Mouse (Mus musculus) embryonic facial prominence, embryonic 14.5 days (tissue): ENCODE data around the gene Sesn1. TPM values are rescaled to one million over a fixed set of nuclear protein-coding genes. Genes with fewer than 3 reads are reported as not detected.

Experiments
- ATAC-seq: fragments of 200-750 bp; cut with Nextera tagmentation; 2 replicates; pipeline ENCODE4 v1.8.0; 2017; ENCODE audit warnings: low read depth, moderate number of reproducible peaks, moderate TSS enrichment
- DNase-seq: peaks from one replicate; pipeline ENCODE4 v3.0.0-alpha.2; 2015; ENCODE audit warnings: low spot score
- H3K27ac ChIP-seq: fragments of 300-500 bp; sonication (generic); replicated peaks from 2 replicates; pipeline ENCODE4 v1.5.1; 2014; ENCODE audit warnings: low read depth, mild to moderate bottlenecking, low read length, moderate library complexity
- H3K27me3 ChIP-seq: fragments of 300-500 bp; sonication (generic); replicated peaks from 2 replicates; pipeline ENCODE4 v1.6.1; 2014; ENCODE audit warnings: low read length; ENCODE audit not compliant: control insufficient read depth, insufficient read depth
- H3K36me3 ChIP-seq: fragments of 300-500 bp; sonication (generic); 2 replicates; pipeline ENCODE4 v1.6.1; 2014; ENCODE audit warnings: low read length, mixed read lengths; ENCODE audit not compliant: control insufficient read depth, insufficient read depth
- H3K4me1 ChIP-seq: fragments of 300-500 bp; sonication (generic); 2 replicates; pipeline ENCODE4 v1.6.1; 2014; ENCODE audit warnings: antibody characterized with exemption, low read length; ENCODE audit not compliant: control insufficient read depth, insufficient read depth
- H3K4me2 ChIP-seq: fragments of 300-500 bp; sonication (generic); 2 replicates; pipeline ENCODE4 v1.6.1; 2014; ENCODE audit warnings: low read depth, mild to moderate bottlenecking, low read length, moderate library complexity, mixed read lengths
- H3K4me3 ChIP-seq: fragments of 300-500 bp; sonication (generic); 2 replicates; pipeline ENCODE4 v1.5.1; 2014; ENCODE audit warnings: low read depth, mild to moderate bottlenecking, low read length
- H3K9ac ChIP-seq: fragments of 300-500 bp; sonication (generic); 2 replicates; pipeline ENCODE4 v1.6.1; 2014; ENCODE audit warnings: low read depth, mild to moderate bottlenecking, low read length, moderate library complexity, mixed read lengths
- H3K9me3 ChIP-seq: fragments of 300-500 bp; sonication (generic); 2 replicates; pipeline ENCODE4 v1.6.1; 2016; ENCODE audit warnings: low read length; ENCODE audit not compliant: control insufficient read depth
- WGBS: fragments of 180-500 bp; shearing (Covaris S2); extraction: QIAGEN DNeasy Blood & Tissue Kit; methylation state at CpG from one replicate; pipeline ENCODE4 v1.1.7; 2014; 5-methylcytosine and 5-hydroxymethylcytosine counted together
- polyA plus RNA-seq: library from polyadenylated mRNA; unstranded; fragments of >200 nt; fragmentation: Nextera tagmentation; extraction: Ambion mirVana; gene quantifications from 2 replicates; pipeline ENCODE4 v1.2.1, GENCODE M21; 2014

The Sesn1 gene
- polyA plus RNA-seq, 1 experiment from 2014 or later: 52.0 TPM

GRCm38 (mm10) chr10:41870101-41870500, 60.4 kb downstream of the Sesn1 start:
- Histone ChIP-seq H3K4me2 (no peak overlapping the region), H3K9ac (no peak overlapping the region), H3K4me3 (no peak overlapping the region), H3K4me1 (peaks cover 12% of the 10 kb centered on the region), H3K36me3 (no peaks in the 10 kb centered on the region), H3K27me3 (no peaks in the 10 kb centered on the region), H3K9me3 (no peaks in the 10 kb centered on the region), H3K27ac (no peak overlapping the region)
- DNase-seq (no peak), ATAC-seq (no peak)
- 58% methylated on average over 2 of the region's 2 CpGs for WGBS

DNA sequence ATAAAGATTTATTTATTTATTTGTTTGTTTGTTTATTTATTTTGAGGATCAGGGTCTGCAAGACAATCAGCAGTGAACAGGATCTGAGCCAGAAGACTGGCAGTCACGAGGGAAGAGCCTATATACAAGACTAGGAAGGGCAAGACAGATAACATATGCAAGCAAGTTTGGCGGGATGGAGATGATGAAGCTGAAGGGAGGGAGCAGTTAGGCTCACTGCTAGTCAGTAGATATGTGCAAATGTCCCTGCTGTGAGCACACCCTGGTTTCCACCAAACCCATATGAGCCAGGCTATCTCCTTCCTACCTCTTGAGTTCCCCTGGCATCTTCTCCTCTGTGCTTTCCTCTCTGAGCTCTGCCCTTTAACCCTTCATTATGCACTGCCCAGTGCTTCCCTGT, 61.8 kb downstream of the Sesn1 start:
- H3K9me3 ChIP-seq: no peaks in the 10 kb centered on the region
- ATAC-seq (no peak), DNase-seq (no peak)
- H3K9ac ChIP-seq: no peak overlapping the region
- H3K4me1 ChIP-seq: peaks cover 5% of the 10 kb centered on the region
- H3K36me3 ChIP-seq: no peaks in the 10 kb centered on the region
- no peaks in the 10 kb centered on the region for H3K27me3 ChIP-seq
- H3K4me3 ChIP-seq: no peak overlapping the region
- no peak overlapping the region for H3K4me2 ChIP-seq
- WGBS: 67% methylated on average over 2 of the region's 2 CpGs
- H3K27ac ChIP-seq: no peak overlapping the region

- Histone ChIP-seq H3K4me3 (no peak overlapping the region), H3K4me2 (no peak overlapping the region), H3K27me3 (no peaks in the 10 kb centered on the region), H3K9ac (no peak overlapping the region), H3K4me1 (no peaks in the 10 kb centered on the region), H3K36me3 (no peaks in the 10 kb centered on the region), H3K9me3 (no peaks in the 10 kb centered on the region), H3K27ac (no peak overlapping the region)
- no peak for ATAC-seq
- no peak for DNase-seq
Observed at GRCm38 (mm10) chr10:41875624-41876023, 65.9 kb downstream of the Sesn1 start.

- no peak for DNase-seq
- ATAC-seq: no peak
- 0 out of 2 replicates have a peak, but pooled peaks cover 3% of the 10 kb centered on the region for H3K4me1 ChIP-seq
- WGBS: 82% methylated on average over 11 of the region's 11 CpGs
- H3K27me3 ChIP-seq: no peaks in the 10 kb centered on the region
- no peak overlapping the region for H3K27ac ChIP-seq
- H3K36me3 ChIP-seq: no peaks in the 10 kb centered on the region
- no peaks in the 10 kb centered on the region for H3K9me3 ChIP-seq
- no peak overlapping the region for H3K4me3 ChIP-seq
- H3K9ac ChIP-seq: no peak overlapping the region
- H3K4me2 ChIP-seq: no peak overlapping the region
Observed at GRCm38 (mm10) chr10:41878344-41878743, 68.6 kb downstream of the Sesn1 start.

- no peak for DNase-seq
Observed at GRCm38 (mm10) chr10:41879675-41880074, 69.9 kb downstream of the Sesn1 start.

GRCm38 (mm10) chr10:41880206-41880605, 70.5 kb downstream of the Sesn1 start:
- WGBS: 55% methylated on average over 4 of the region's 4 CpGs
- no peaks in the 10 kb centered on the region for H3K36me3 ChIP-seq

More at GRCm38 (mm10) chr10:41879675-41880074, 69.9 kb downstream of the Sesn1 start:
- Histone ChIP-seq H3K27ac (no peak overlapping the region), H3K27me3 (no peaks in the 10 kb centered on the region), H3K4me1 (peaks cover 11% of the 10 kb centered on the region), H3K9ac (no peak overlapping the region), H3K36me3 (no peaks in the 10 kb centered on the region), H3K4me2 (no peak overlapping the region), H3K4me3 (no peak overlapping the region), H3K9me3 (no peaks in the 10 kb centered on the region)
- 65% methylated on average over 1 of the region's 1 CpGs for WGBS
- no peak for ATAC-seq

GRCm38 (mm10) chr10:41880777-41881176, 71.0 kb downstream of the Sesn1 start:
- ATAC-seq (no peak), DNase-seq (no peak)
- H3K27ac ChIP-seq: no peak overlapping the region
- H3K4me1 ChIP-seq: peaks cover 11% of the 10 kb centered on the region
- H3K9ac ChIP-seq: no peak overlapping the region
- 24% methylated on average over 1 of the region's 1 CpGs for WGBS
- no peaks in the 10 kb centered on the region for H3K36me3 ChIP-seq
- no peak overlapping the region for H3K4me3 ChIP-seq
- no peaks in the 10 kb centered on the region for H3K9me3 ChIP-seq
- no peak overlapping the region for H3K4me2 ChIP-seq
- no peaks in the 10 kb centered on the region for H3K27me3 ChIP-seq

More at GRCm38 (mm10) chr10:41880206-41880605, 70.5 kb downstream of the Sesn1 start:
- peaks cover 11% of the 10 kb centered on the region for H3K4me1 ChIP-seq
- DNase-seq (no peak), ATAC-seq (no peak)
- H3K27ac ChIP-seq: no peak overlapping the region
- H3K9ac ChIP-seq: no peak overlapping the region; the same call in 1 of the 2 replicates
- H3K9me3 ChIP-seq: no peaks in the 10 kb centered on the region
- H3K4me3 ChIP-seq: no peak overlapping the region
- no peak overlapping the region for H3K4me2 ChIP-seq
- no peaks in the 10 kb centered on the region for H3K27me3 ChIP-seq

DNA sequence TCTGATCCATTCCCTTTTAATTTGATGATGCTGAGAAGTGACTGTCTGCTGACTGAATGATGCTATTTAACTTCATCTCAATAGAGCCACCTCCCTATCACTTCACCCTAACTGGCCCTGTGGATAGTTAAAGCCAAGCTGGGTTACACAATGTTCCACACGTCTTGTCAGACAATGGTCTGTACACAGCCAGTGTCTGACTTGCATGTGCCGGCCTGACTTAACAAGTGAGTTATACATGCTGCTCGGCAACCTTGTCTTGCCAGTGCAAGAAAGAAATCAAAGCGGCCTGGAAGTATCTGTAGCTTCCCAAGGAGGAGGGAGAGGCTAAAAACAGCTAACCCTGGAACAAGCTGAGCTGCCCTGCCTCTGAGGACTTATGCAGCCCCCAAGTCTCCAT, 71.7 kb downstream of the Sesn1 start:
- Histone ChIP-seq H3K4me3 (no peak overlapping the region), H3K27ac (no peak overlapping the region; the same call in 1 of the 2 replicates), H3K36me3 (no peaks in the 10 kb centered on the region), H3K4me2 (no peak overlapping the region), H3K9ac (no peak overlapping the region), H3K27me3 (no peaks in the 10 kb centered on the region), H3K4me1 (peaks cover 11% of the 10 kb centered on the region), H3K9me3 (no peaks in the 10 kb centered on the region)
- ATAC-seq (no peak), DNase-seq (peak; percentile 62)
- WGBS: 40% methylated on average over 4 of the region's 4 CpGs

- ATAC-seq (no peak), DNase-seq (peak; percentile 42)
- Histone ChIP-seq H3K27me3 (no peaks in the 10 kb centered on the region), H3K4me1 (peaks cover 23% of the 10 kb centered on the region), H3K27ac (peak overlapping the region; percentile 9; the same call in 1 of the 2 replicates), H3K9ac (no peak overlapping the region), H3K36me3 (no peaks in the 10 kb centered on the region), H3K4me3 (no peak overlapping the region), H3K4me2 (no peak overlapping the region), H3K9me3 (no peaks in the 10 kb centered on the region)
- WGBS: 48% methylated on average over 8 of the region's 8 CpGs
Observed at GRCm38 (mm10) chr10:41883741-41884575, 74.2 kb downstream of the Sesn1 start.
